Mouse (Mus musculus) cerebellum, adult 2 months (tissue): ENCODE measurements around the gene Ano9.

Experiments
- CTCF ChIP-seq: fragments of 200-500 bp; IDR thresholded peaks from 2 replicates; pipeline ENCODE4 v1.5.1; 2011; ENCODE audit warnings: low read depth, mild to moderate bottlenecking, control low read depth, low read length, moderate library complexity, borderline replicate concordance; ENCODE audit not compliant: insufficient read depth
- POLR2A ChIP-seq: fragments of 200-500 bp; IDR thresholded peaks from 2 replicates; pipeline ENCODE4 v1.6.1; 2011; ENCODE audit warnings: low read length, control low read depth, borderline replicate concordance; ENCODE audit not compliant: insufficient read depth

GRCm38 (mm10) chr7:141063353-141063752, 54.3 kb downstream of the Ano9 start:
- TF ChIP-seq POLR2A: no peak
- no peak for TF ChIP-seq CTCF
